Mouse (Mus musculus): Measurements from ENCODE around the gene Pde7b.
A peak's percentile ranks its signal among the peaks of the same experiment; 100 is the strongest.

The Pde7b gene

GRCm38 (mm10) chr10:20724906-20725305, at the start of gene Pde7b:
Gene Pde7b (minus strand): TSS chr10:20725078.
- peak; percentile 80 for DNase-seq (ENCODE audit: low spot score)

GRCm38 (mm10) chr10:20772056-20772455, 47.2 kb upstream of the Pde7b start:
- no peak for DNase-seq (ENCODE audit: low spot score)

DNA sequence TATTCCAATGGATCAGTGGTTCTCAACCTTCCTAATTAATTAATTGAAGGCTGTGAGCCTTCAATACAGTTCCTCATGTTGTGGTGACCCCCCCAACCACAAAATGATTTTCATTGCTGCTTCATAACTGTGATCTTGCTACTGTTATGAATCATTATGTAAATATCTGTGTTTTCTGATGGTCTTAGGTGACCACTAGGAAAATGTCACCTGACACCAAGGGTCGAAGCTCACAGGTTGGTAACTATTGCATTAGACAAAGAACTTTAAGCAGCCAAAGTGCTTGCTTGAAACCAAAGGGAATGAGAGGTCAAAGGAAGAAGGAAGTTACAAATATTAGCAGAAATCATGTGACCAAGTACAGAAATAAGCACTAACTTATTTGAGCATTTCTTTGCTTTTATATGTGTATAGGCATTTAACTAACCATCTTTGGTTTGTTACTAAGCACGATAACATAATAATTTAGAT, 45.6 kb upstream of the Pde7b start:
- no peak for DNase-seq (ENCODE audit: low spot score)

DNA sequence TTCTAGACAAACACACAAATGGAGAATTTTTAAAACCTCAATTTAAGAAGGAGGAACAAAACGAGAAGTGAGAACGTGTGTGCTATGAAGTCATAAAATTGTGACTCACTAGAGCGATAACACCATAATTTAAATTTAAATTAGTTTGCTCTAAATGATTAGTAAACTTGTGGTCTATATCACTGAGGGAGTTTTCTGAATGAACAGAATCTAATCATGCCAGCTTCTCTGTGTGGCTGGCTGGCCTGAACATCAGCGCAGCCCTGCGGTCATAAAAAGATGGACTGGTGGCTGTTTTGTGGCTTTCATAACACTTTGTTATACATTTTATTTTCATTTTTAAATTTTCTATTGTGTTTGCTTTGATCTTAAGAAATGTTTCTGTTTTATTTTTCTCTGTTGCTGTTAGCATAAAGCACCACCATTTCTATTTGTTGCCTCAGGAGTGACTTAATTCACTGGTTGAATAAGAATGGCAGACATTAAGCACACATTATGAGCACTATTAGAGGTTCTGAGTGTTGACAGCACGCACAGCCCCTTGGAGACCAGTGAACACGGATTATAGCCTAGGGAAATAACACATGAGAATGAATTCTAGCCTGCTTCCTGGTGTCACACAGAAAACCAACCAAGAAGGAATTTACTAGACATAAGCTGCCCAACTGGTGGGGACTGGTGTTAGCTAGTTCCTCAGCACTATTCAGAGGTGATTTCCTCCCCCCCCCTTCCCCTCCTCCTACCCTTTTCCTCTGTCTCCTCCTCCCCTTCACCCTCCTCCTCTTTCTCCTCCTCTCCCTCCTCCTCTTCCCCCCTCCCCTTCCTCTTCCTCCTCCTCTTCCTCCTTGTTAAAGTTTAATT, 44.9 kb upstream of the Pde7b start:
- DNase-seq (ENCODE audit: low spot score), result no peak

GRCm38 (mm10) chr10:20764352-20764751, 39.5 kb upstream of the Pde7b start:
- DNase-seq (ENCODE audit: low spot score), result no peak

DNA sequence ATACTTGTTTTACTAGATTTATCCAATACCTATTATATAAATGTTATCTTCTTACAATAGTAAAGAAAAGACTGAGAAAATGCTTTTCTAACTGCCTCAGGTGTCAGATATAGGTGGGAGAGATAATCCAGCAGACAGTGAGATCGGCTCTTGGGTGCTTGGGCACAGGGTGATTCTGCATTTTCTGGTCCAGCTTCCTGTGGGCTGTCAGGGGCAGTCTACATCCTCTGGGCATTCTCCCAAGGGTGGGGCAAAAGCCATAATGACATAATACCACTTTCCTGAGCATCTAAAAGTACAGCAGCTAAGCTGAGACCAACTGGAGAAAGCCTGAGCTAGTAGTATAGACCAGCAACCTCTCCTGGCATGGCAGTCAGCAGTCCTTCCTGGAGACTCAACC, 34.1 kb upstream of the Pde7b start:
- no peak for DNase-seq (ENCODE audit: low spot score)

GRCm38 (mm10) chr10:20758259-20758658, 33.4 kb upstream of the Pde7b start:
- no peak for DNase-seq (ENCODE audit: low spot score)

- DNase-seq (ENCODE audit: low spot score), result no peak
These were observed 31.3 kb upstream of the Pde7b start for GRCm38 (mm10) chr10:20756219-20756618.

GRCm38 (mm10) chr10:20752883-20753282, 28.0 kb upstream of the Pde7b start:
- DNase-seq (ENCODE audit: low spot score), result no peak

- no peak for DNase-seq (ENCODE audit: low spot score)
These were observed 25.9 kb upstream of the Pde7b start for GRCm38 (mm10) chr10:20750642-20751251.

GRCm38 (mm10) chr10:20748938-20749337, 24.1 kb upstream of the Pde7b start:
- DNase-seq (ENCODE audit: low spot score), result no peak

DNA sequence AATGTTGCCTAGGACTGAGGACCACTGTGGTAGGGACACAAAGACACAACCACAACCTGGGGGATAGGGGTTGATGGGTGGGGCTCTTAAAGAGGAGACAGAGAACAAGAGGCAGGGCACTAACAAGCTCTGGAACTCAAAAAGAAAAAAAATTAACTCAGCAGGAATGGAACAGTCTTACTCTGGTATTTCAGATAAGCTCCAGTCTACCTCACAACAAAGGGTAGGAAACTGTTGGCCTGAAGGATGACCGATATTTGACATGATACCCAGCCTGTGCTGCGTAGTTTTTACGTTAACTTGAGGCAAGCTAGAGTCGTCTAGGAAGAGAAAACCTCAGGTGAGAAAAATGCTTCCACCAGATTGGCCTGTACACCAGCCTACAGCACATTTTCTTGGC, 22.4 kb upstream of the Pde7b start:
- DNase-seq (ENCODE audit: low spot score), result no peak

DNA sequence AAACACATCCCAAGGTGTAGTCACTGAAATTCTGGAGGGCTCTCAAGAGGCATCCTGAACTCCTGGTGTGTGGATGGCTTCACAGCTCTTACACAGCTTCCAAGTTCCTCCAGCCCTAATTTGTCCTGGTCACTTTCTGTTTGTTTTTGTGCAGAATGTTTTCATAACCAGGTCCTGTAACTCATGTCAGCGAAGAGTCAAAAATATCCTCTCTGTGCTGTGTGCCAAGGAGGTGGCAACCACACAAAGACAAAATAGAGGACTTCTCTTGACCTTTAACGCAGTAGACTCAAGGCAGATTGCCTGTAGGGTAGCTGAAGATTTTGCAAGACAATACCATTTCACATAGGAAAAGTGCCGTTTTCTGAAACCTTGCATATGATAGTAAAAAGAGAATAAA, 14.9 kb upstream of the Pde7b start:
- DNase-seq (ENCODE audit: low spot score), result no peak

DNA sequence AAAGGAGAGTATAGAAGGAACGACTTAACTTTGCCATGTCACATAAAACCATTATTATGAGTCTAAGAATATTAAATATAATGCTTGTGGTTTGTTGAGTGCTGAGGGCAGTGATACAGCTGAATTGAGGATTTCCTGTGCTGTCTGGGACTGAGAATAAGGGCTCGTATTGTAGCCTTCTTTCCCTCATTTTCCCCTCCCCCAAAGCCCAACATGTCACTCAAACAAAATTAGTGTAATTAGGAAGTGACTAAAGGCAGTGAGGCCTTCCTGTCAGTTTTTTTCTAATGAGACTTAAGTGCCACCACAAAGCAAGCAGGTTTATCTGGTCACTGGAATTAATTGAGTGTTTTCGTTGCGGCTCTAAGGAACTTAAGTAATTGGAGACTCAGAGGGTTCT, 12.3 kb upstream of the Pde7b start:
- DNase-seq (ENCODE audit: low spot score), result no peak

DNA sequence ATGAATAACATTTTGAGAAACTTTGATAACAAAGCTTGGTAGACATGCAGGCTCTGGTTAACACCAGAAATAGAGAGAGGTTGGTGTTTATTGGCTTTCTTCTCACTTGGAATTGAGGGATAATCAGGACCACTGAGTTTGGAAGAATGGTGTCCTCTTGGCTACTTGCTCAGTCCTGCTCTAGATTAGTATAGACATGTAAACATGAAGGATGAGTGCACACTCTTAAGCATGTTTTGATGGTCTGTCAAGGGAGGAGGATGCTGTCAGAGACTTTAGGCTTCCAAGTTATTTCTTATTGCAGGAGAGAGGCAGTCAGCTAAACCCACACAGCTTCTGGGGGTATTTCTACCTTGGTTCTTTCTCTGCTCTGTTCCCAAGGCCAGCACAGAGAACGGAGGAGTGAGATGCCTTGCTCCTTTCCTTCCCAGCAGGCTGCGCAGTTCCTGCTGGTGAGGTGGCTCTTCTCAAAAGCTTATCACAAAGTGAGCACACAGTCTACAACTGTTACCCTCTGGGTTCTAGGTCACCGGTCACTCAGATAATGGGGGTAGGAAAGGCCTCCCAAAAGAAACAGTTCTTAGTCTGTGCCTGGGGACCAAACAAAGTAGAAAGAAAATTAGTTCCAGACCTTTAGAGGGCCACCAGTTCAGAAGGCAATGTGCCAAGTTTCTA, 11.0 kb upstream of the Pde7b start:
- no peak for DNase-seq (ENCODE audit: low spot score)

GRCm38 (mm10) chr10:20733576-20733975, 8.7 kb upstream of the Pde7b start:
- no peak for DNase-seq (ENCODE audit: low spot score)

DNA sequence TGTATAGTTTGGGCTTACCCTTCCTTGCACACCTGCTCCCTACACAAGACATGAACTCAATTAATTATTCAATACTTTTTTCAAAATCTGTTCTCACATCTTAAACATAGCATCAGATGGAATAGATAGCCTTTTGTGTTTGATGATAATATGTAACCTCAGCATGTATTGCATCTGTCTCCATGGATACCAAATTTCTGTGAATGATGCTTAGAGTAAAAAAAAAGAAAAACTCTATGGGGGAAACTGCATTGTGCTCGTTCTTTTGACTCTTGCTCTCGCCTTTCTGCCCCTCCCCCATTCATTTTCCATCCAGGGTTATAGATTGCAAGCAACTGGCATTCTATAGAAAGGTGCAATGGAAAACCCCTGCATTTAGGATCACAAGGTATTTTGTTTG, 7.3 kb upstream of the Pde7b start:
- DNase-seq (ENCODE audit: low spot score), result no peak

DNA sequence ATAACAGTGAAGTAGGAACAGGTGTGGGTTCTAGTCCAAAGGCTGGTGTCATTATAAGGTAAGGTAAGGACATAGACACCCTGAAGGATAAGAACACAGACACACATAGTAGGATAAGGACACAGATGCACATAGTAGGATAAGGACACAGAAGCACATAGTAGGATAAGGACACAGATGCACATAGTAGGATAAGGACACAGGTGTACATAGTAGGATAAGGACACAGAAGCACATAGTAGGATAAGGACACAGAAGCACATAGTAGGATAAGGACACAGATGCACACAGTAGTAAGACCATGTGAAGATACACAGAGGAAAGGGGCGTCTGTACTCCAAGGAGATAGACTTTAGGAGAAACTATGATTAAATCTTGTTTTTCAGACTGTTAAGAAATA, 5.2 kb upstream of the Pde7b start:
- DNase-seq (ENCODE audit: low spot score), result no peak

GRCm38 (mm10) chr10:20725384-20725983, 606 bp upstream of the Pde7b start:
- DNase-seq (ENCODE audit: low spot score), result no peak

GRCm38 (mm10) chr10:20724451-20724850, 427 bp downstream of the Pde7b start:
- no peak for DNase-seq (ENCODE audit: low spot score)

- DNase-seq (ENCODE audit: low spot score), result no peak
These were observed 916 bp downstream of the Pde7b start for GRCm38 (mm10) chr10:20723962-20724361.

- DNase-seq (ENCODE audit: low spot score), result no peak
These were observed 1.4 kb downstream of the Pde7b start for GRCm38 (mm10) chr10:20723521-20723915.
